Mouse (Mus musculus) lung, postnatal 4 days (tissue): ENCODE results near the gene Ofd1.

Experiments
- DNase-seq, 2 experiments: peaks; one replicate each; pipeline ENCODE4 v3.0.0; 2021

Ofd1 gene

DNA sequence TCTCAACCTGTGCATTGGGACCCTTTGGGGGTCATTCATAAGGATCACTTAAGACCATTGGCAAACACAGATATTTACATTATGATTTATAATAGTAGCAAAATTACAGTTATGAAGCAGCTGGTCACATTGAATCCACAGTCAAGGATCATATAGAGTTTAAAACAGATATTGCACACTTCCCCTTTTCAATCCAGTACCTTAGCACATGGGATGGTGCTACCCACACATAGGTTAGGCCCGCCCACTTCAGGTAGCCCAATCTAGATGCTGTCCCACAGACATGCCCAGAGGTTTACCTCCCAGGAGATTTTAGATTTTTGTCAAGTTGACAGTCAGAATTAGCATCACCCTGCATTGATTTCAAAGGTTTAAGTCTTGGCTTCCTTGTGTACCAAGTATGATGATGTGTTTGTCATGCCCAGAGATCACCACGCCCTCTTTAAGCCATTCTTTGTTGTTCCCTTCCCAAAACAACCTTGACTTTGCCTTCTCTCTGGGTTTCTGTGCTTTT is 80.5 kb downstream of the Ofd1 start:
- DNase-seq, result no peak

DNA sequence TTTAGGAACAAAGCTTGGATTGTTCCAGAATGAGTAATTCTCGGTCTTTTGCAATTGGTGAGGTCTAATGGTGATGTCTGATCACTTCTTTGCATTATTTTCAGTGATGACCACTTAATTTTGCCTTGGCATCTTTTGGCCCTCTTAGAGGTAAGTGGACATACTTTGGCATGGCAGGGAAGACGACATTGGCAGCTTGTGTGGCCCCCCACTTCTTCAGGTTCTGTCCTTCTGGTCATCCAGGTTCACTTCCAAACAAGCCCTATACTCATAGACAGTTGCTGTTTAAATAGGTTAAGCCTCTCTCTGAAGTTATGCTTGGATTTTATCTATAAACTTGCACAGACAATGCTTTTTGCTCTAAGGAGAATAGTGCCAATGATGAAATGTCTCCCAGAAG is 81.5 kb downstream of the Ofd1 start:
- DNase-seq, result no peak

GRCm38 (mm10) chrX:166356276-166356675 is 84.2 kb downstream of the Ofd1 start:
- no peak for DNase-seq

GRCm38 (mm10) chrX:166354913-166355312 is 85.6 kb downstream of the Ofd1 start:
- DNase-seq, result no peak

GRCm38 (mm10) chrX:166353412-166353811 is 87.1 kb downstream of the Ofd1 start:
- DNase-seq, result no peak

- peak; percentile 43 to 71 for DNase-seq
Observed at GRCm38 (mm10) chrX:166351790-166352189, 88.7 kb downstream of the Ofd1 start.

- no peak for DNase-seq
Observed at GRCm38 (mm10) chrX:166348634-166349033, 91.9 kb downstream of the Ofd1 start.

GRCm38 (mm10) chrX:166348086-166348485 is 92.4 kb downstream of the Ofd1 start:
- DNase-seq, result no peak

GRCm38 (mm10) chrX:166344228-166345015 is 96.1 kb downstream of the Ofd1 start:
- DNase-seq, result peak in 1 of 2 experiments; percentile 22

GRCm38 (mm10) chrX:166341795-166342194 is 98.7 kb downstream of the Ofd1 start:
- DNase-seq, result no peak
